Mouse (Mus musculus) heart, adult 2 months (tissue): ENCODE measurements at regions not wholly inside any gene's neighbourhood (a gene's known extent, or its start where the extent isn't known, plus 50 kb on each side); places are given as distances from the start of the nearest gene placed in this dataset.
A peak's percentile ranks its signal among the peaks of the same experiment; 100 is the strongest.

Experiments used
- CTCF ChIP-seq: fragments of 200-600 bp; IDR thresholded peaks from 2 replicates; pipeline ENCODE4 v1.8.1; 2022; ENCODE audit warnings: antibody characterized with exemption, mild to moderate bottlenecking, moderate library complexity
- EP300 ChIP-seq: fragments of 200-500 bp; IDR thresholded peaks from 2 replicates; pipeline ENCODE4 v1.6.1; 2011; ENCODE audit warnings: low read depth, low read length, control low read depth; ENCODE audit not compliant: insufficient read depth
- POLR2A ChIP-seq: fragments of 200-500 bp; IDR thresholded peaks from 2 replicates; pipeline ENCODE4 v1.6.1; 2011; ENCODE audit warnings: mild to moderate bottlenecking, low read depth, low read length, control low read depth; ENCODE audit not compliant: insufficient read depth

GRCm38 (mm10) chr14:76858396-76858795 lies 178.2 kb upstream of the Ccdc122 start:
- peak; percentile 17 for TF ChIP-seq CTCF
- TF ChIP-seq POLR2A, result no peak
- TF ChIP-seq EP300, result no peak
